Mouse (Mus musculus): ENCODE measurements around the gene Tmc7. TPM values are rescaled to one million over a fixed set of nuclear protein-coding genes. Genes with fewer than 3 reads are reported as not detected.

The Tmc7 gene
- polyA plus RNA-seq, 1 experiment = 9.2 TPM

DNA sequence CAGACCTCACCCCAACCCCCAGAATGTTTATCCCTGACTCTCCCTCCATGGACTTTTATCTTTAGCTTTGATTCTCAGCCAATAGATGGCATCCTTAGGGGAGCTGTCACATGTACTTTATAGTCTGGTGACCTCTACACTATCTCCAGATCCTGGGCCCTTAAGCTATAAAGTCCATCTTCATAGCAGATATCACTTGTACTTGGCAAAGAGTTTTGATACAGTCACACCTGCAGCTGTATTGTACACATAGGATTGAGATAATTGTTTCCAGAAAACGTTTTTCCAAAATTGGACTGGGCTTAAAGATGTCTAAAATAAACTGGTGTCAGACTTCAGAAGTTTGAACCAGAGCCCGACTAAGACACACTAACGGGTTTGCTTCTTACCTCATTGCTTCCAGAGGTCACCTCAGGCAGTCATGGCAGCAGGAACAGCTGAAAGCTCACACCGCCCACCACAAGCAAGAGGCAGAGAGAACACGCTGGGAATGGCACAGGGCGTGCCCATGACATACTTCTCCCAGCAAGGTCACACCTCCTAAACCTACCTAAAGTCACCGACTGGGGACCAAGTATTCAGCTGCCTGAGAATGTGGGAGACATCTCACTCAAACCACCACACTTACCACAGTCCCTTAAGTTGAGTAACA, 84.6 kb downstream of the Tmc7 start:
- no peak for DNase-seq (ENCODE audit: low spot score)

- no peak for DNase-seq (ENCODE audit: low spot score)
These were observed 85.4 kb downstream of the Tmc7 start for GRCm38 (mm10) chr7:118498984-118499783.

GRCm38 (mm10) chr7:118494892-118495579, 89.5 kb downstream of the Tmc7 start:
- DNase-seq (ENCODE audit: low spot score) = no peak

DNA sequence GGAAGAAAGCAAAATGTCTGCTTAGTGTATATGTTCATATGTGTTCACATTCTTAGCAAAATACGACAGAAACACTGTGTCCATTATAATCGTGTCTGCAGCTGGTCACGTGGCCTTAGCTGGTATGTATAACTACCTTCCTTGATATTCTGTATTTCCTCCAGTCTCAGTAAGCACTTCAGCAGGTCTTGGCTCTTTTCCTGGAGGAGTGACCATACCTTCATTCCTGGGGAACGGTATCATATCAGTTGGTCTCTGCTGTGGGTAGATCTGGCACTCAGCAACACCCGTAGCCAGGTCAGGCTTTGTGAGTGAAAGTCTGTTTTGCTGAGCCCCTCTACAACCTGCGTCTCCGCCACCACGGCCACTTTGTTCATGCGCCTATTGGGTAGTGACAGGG, 90.6 kb downstream of the Tmc7 start:
- no peak for DNase-seq (ENCODE audit: low spot score)

GRCm38 (mm10) chr7:118491431-118492147, 92.9 kb downstream of the Tmc7 start, which contains the start of gene Itpripl2:
TSS of gene Itpripl2 (minus strand) at chr7:118491975.
- peak; percentile 76 for DNase-seq (ENCODE audit: low spot score)

DNA sequence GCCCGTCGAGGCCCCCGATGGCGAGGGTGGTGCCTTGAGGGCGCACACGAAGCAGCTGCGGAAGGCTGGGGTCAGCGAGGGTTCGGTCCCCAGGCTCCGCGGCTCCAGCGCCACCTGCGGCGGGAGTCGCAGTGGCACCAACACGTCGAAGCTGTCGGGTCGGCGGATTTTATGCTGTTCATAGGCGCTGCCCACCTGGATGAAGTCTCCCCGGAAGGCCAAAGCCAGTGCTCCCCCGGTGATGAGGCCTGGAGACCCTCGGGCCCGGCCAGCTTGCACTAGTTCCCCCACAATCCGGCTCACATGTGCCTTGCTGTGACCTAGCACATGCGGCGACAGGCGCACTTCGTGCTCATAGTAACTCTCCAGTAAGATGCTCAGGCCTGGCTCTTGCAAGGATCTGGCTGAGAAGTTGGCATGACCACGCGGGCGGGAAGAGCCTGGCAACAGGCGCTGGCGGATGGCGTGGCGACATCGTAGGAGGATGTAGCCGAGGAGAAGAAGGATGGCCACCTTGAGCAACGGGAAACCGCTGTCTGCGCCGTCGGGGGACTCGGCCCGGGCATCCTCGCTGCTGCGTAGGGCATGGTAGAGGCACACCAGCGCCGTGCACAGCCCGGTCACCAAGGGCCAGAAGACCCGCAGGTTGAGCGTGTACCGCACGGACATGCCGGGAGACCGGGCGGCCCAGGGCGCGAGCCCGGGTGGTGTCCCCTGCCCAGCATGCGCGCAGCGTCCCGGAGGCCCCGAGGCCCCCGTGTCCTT, 93.7 kb downstream of the Tmc7 start:
- no peak for DNase-seq (ENCODE audit: low spot score)

- DNase-seq (ENCODE audit: low spot score) = no peak
These were observed 94.5 kb downstream of the Tmc7 start for GRCm38 (mm10) chr7:118489706-118490665.

DNA sequence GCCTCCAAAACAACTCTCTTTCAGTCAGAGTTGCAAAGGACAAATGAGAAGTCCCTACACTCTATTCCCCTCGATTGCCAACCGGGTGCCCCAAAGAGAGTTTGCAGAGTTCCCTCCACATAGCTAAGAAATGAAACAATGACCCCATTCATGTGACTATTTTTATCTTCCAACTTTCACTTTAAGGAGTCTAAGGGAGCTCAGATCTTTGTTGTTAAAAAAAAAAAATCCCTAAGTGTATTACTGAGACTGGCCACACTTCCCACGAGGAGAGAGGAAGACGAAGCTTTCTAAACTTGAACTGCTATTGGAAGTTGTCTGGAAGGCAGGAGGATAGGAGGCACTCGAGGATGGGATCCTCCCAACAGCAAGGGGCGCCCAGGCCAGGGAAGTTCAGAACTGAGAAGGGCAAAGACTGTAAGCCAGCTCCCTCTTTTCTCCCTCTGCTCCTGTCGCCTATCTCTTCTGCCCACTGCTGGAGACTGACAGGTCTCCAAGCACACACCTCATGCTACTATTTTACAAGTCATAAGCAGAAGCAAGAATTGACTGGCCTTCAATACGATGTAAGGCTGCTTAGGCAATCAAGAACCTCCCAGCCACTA, 96.4 kb downstream of the Tmc7 start:
- DNase-seq (ENCODE audit: low spot score) = no peak

GRCm38 (mm10) chr7:118486917-118487316, 97.6 kb downstream of the Tmc7 start:
- DNase-seq (ENCODE audit: low spot score) = no peak

Other genes with a start within 250 kb of the Tmc7 start
- 2.3 and 2.8 TPM in 2 replicates for gene Syt17, start 136.5 kb downstream of the Tmc7 start, polyA plus RNA-seq (2012; rRNA removed)
- 16.6 and 19.9 TPM in 2 replicates for gene Itpripl2, start 92.8 kb downstream of the Tmc7 start, polyA plus RNA-seq (2012; rRNA removed)
- gene Coq7, start 51.4 kb downstream of the Tmc7 start, polyA plus RNA-seq (2012; rRNA removed) = 64.4 and 72.4 TPM in 2 replicates
- 0.04 TPM in 2 replicates for gene Tmc5, start 12.6 kb upstream of the Tmc7 start, polyA plus RNA-seq (2012; rRNA removed)
- gene Gde1, start 121.0 kb upstream of the Tmc7 start, polyA plus RNA-seq (2012; rRNA removed) = 126 and 128 TPM in 2 replicates
- 9.1 and 11.7 TPM in 2 replicates for gene Ccp110, start 127.8 kb upstream of the Tmc7 start, polyA plus RNA-seq (2012; rRNA removed)
- 48.9 and 54.2 TPM in 2 replicates for gene Vps35l, start 155.5 kb upstream of the Tmc7 start, polyA plus RNA-seq (2012; rRNA removed)